Mouse (Mus musculus): ENCODE data around the gene Ctsa.
A peak's percentile ranks its signal among the peaks of the same experiment; 100 is the strongest.

Gene Ctsa

GRCm38 (mm10) chr2:164804533-164805331 lies 27.9 kb upstream of the Ctsa start, which contains the start of the genes Acot8 and Zswim3:
TSS of gene Acot8 (minus strand) at chr2:164804882.
TSS of gene Zswim3 (plus strand) at chr2:164805098.
- peak; percentile 99 for ATAC-seq (ENCODE audit: insufficient number of reproducible peaks, low FRiP score, low TSS enrichment)

DNA sequence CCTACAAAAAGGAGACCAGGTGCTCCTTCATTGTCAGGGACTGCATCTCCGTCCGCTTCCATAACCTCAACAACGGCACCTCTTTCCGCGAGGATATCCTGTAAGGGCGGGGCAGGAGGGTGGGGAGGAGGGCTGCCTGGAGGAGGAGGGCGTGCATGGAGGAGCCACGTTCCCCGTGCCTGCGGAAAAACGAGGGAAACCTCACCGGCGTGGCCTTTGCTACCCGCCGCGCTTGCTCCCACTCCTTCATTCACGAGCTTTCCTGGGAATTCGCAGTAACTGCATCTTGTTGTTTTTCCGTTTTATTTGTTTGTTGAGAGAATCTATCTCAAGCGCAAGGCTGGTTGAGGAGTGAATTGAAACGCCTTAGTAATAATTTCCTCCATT lies 27.3 kb upstream of the Ctsa start:
- ATAC-seq (ENCODE audit: insufficient number of reproducible peaks, low FRiP score, low TSS enrichment): peak; percentile 34; the same call in 1 of the 2 replicates

GRCm38 (mm10) chr2:164806614-164807013 lies 26.1 kb upstream of the Ctsa start:
- ATAC-seq (ENCODE audit: insufficient number of reproducible peaks, low FRiP score, low TSS enrichment): no peak

GRCm38 (mm10) chr2:164813557-164813956 lies 19.1 kb upstream of the Ctsa start:
- ATAC-seq (ENCODE audit: insufficient number of reproducible peaks, low FRiP score, low TSS enrichment): no peak

DNA sequence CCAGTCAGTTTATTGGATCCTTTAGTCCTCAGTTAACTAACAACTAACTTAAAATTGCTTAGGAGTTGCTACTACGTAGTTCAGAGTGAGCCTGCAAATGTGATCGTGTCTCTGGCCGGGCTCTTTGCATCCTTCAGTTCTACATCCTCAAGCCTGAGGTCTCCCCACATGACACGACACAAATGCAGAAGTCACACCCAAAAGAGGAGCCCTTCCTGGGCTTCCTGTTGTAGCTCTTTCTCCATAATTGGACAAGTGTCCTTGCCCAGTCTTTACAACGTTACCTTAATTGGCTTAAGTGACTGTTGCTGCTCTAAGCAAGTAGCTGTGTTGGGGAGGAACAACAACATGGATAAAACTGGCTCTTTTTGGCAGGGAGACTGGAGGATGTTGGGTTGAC lies 17.3 kb upstream of the Ctsa start:
- ATAC-seq (ENCODE audit: insufficient number of reproducible peaks, low FRiP score, low TSS enrichment): no peak

GRCm38 (mm10) chr2:164815821-164816220 lies 16.9 kb upstream of the Ctsa start:
- ATAC-seq (ENCODE audit: insufficient number of reproducible peaks, low FRiP score, low TSS enrichment): no peak

DNA sequence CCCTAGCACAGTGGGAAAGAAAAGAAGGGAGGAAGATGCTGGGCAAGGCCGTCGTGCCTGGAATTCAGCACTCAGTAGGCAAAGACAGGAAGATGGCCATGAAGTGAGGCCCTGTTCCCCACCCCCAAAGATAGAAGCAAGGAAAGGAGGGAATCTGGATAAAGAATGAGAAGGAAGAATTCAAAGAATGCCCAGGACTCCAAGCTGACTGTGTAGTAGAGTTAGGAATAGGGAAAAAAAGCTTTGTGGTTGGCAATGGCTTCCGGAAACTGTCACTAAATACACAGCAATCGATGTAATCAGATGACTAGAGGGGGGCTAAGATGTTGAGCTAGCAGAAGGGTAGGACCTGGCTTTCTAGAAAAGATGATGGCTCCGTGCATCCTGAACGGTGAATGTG lies 15.5 kb upstream of the Ctsa start:
- no peak for ATAC-seq (ENCODE audit: insufficient number of reproducible peaks, low FRiP score, low TSS enrichment)

- ATAC-seq (ENCODE audit: insufficient number of reproducible peaks, low FRiP score, low TSS enrichment): no peak
Measured at GRCm38 (mm10) chr2:164817703-164818102, 15.0 kb upstream of the Ctsa start.

GRCm38 (mm10) chr2:164821060-164821459 lies 11.6 kb upstream of the Ctsa start:
- ATAC-seq (ENCODE audit: insufficient number of reproducible peaks, low FRiP score, low TSS enrichment): no peak

DNA sequence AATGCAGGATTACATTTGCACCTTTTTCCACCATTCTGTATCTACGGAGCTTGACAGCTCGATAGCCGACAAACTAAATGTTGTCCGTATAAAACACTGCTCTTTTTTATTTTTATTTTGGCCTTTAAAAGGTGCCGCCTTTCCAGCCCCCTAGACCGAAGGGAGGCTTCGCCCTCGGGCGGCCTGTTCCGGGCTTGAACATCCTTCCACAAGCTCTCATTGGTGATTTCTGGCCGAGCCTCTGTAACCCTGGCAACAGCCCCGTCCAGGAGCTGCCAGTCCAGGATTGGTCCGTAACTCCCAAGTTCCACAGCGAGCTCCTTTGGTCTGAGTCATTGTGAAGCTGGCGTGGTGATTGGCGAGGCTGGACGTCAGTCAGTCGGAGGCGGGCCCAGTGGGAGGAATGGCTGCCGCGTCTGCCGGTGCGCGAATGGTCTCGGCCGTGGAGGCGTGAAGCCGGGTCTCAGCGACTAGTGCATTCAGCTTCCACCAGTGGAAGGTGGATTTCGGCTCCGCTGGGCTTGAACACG lies 10.0 kb upstream of the Ctsa start, which contains the start of gene Zswim1:
Gene Zswim1, plus strand, starts transcription at position 51 of the 530 bp plus-strand sequence.
- peak; percentile 99 for ATAC-seq (ENCODE audit: insufficient number of reproducible peaks, low FRiP score, low TSS enrichment)

GRCm38 (mm10) chr2:164823181-164823585 lies 9.5 kb upstream of the Ctsa start:
- peak; percentile 27; the same call in 1 of the 2 replicates for ATAC-seq (ENCODE audit: insufficient number of reproducible peaks, low FRiP score, low TSS enrichment)

DNA sequence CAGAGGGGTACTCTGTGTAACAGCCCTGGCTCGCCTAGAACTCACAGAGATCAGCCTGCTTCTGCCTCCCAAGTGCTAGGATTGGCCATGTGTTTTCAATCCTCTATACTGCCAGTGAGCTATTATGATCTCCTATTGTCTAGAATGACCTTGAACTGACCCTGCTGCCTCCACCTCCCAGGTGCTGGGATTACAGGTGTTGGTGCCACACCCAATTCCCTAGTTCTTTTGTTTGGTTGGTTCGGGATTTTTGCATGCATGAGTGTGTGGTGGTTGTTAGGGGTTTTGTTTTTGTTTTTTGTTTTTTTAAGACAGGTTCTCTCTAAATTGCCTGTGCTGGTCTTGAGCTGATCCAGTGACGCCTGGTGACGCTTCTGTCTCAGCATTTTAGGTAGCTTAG lies 8.7 kb upstream of the Ctsa start:
- no peak for ATAC-seq (ENCODE audit: insufficient number of reproducible peaks, low FRiP score, low TSS enrichment)

GRCm38 (mm10) chr2:164825521-164825920 lies 7.2 kb upstream of the Ctsa start:
- ATAC-seq (ENCODE audit: insufficient number of reproducible peaks, low FRiP score, low TSS enrichment): no peak

GRCm38 (mm10) chr2:164827146-164827850 lies 5.4 kb upstream of the Ctsa start:
- ATAC-seq (ENCODE audit: insufficient number of reproducible peaks, low FRiP score, low TSS enrichment): no peak

DNA sequence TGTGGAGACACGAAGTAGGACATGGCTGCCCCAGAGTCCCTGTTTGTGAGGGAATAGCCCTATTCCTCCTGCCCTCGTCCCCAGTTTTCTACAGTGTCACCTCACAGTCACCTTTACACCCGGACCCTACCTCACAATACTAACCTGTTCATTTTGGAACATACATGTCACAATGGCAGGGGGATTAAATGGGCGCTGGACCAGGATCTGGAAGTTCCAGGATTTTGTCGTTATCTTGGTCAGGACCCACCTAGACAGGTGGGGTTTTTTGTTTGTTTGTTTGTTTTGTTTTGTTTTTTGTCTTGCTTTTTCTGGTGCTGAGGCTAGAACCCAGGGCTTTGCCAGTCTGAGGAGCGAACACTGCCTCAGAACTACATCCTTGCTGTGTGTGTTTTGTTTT lies 4.2 kb upstream of the Ctsa start, which contains the start of gene Spata25:
Gene Spata25, minus strand, starts transcription at position 101 of the 400 bp plus-strand sequence.
- ATAC-seq (ENCODE audit: insufficient number of reproducible peaks, low FRiP score, low TSS enrichment): no peak

DNA sequence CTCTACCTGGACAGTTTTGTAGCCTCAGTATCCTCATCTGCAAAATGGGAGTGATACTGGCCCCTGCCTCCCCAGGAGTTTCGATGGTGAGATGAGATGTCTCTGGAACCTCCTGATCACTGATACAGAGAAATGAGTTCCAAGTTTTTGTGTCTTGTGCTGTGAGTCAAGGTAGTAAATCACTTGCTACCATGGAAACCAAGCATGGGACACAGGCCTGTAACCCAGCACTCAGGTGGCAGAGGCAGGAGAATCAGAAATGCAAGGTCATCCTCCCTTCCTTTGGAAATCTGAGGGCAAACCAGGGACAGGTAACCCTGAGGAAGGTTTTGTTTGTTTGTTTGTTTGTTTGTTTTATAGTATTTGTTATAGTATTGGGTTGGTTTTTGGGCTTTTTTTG lies 3.6 kb upstream of the Ctsa start:
- no peak for ATAC-seq (ENCODE audit: insufficient number of reproducible peaks, low FRiP score, low TSS enrichment)

DNA sequence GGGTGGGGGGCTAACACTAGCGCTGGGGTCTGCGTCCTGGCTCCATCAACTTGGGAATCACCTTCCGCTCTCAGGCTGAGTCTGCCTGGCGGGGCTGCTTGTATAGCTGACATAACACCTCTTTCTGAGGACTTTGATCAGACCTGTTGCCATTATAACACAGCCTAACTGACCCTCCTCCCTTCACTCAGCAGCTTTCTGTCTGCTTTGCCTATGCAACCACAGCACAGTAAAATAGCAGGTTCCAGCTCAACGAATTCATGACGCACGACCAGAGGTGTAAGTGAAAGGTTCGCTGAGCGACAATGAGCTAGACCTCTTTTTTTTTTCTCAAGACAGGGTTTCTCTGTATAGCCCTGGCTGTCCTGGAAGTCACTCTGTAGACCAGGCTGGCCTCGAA lies 1.6 kb upstream of the Ctsa start:
- no peak for ATAC-seq (ENCODE audit: insufficient number of reproducible peaks, low FRiP score, low TSS enrichment)

DNA sequence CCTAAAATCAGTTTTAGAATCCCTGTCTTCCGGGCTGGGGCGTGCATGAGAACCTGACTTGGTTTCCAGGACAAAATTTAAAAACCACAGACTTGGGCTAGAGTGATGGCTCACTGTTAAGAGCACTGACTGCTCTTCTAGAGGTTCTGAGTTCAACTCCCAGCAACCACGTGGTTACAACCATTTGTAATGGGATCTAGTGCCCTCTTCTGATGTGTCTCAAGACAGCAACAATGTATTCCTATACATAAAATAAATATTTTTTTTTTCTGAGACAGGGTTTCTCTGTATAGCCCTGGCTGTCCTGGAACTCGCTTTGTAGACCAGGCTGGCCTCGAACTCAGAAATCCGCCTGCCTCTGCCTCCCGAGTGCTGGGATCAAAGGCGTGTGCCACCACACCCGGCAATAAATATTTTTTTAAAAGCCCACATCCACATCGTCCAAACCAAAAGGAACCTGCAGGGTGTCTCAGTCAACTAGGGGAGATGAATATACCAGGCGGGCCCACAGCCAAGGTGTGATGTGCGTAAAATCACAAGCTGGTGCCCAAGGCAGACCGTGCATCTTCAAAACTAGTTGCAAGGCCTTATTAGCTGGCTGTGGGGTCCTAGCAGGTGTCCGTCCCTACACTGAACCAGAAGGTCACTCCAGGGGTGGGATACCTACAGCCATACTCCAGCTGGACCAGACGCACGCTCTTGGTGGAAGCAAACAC lies 483 bp upstream of the Ctsa start:
- no peak for ATAC-seq (ENCODE audit: insufficient number of reproducible peaks, low FRiP score, low TSS enrichment)

DNA sequence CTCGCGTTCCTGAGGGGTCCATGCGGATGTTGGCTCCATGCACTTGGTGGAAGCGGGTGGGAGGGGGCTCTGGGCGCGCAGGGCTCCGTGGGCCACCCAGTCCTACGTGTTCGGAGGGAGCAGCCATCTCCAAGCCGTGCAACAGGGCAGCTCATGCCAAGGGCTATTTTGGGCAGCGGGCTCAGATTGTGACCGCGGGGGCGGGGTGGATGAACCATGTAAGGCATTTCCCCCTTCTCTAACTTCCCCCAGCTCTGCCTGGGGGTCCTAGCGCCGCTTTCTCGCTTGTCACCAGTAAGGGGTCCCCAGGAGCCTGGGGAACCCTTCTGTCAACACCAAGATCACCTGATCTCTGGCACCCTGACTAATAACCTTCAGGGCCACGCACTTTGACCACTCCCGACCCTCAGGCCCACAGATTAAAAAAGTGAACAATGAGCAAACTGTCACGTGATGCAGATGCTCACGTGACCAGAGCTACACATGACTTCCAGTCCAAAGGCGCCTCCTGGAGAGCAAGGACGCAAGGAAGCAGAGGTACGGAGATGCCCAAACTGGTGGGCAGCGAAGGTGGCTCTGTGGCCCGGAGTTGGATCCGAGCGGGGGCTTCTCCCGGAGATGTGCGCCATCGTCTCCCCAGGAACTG lies 764 bp downstream of the Ctsa start, which contains the start of gene Neurl2:
Gene Neurl2, minus strand, starts transcription at position 143 of the 646 bp plus-strand sequence.
- ATAC-seq (ENCODE audit: insufficient number of reproducible peaks, low FRiP score, low TSS enrichment): peak; percentile 57; the same call in 1 of the 2 replicates

- no peak for ATAC-seq (ENCODE audit: insufficient number of reproducible peaks, low FRiP score, low TSS enrichment)
Measured at GRCm38 (mm10) chr2:164834531-164834930, 1.9 kb downstream of the Ctsa start.
